ENCODE assay signal across 26 mouse cellular contexts in genomic region chr12:29606221-29606620, GRCm38 (mm10).
DNase-seq lines count a peak whose midpoint lies in the region; TF ChIP-seq lines count a peak whose summit lies in the region.
"Had no signal": no experiment of that assay in that cellular context is flagged by ENCODE, and none has a peak within 500 bp of the region (broad histone marks: within the 10 kb centered on the region; RNA-seq: fewer than 3 reads in every experiment).

No protein-coding gene starts in this region.

- peaks cover 24% of the 10 kb centered on the region for H3K4me1 ChIP-seq in cortical plate, adult 2 months (ENCODE audit: control insufficient read depth, insufficient read depth, low read length)
- H3K4me1 ChIP-seq: embryonic facial prominence, embryonic 10.5 days; embryonic facial prominence, embryonic 15.5 days; forebrain, embryonic 13.5 days; heart, embryonic 10.5 days; heart, embryonic 15.5 days; limb, embryonic 13.5 days; lung, embryonic 15.5 days; megakaryocyte, embryonic 14.5 days; midbrain, embryonic 12.5 days had no signal

- intact Hi-C loops in heart, postnatal 25 days (cut with DNase I): no loop called here

- TF ChIP-seq CTCF in cortical plate, adult 2 months (IDR thresholded peaks at IDR 0.05; ENCODE audit: extremely low read depth, insufficient read depth, low read length): no peak

- H3K27ac ChIP-seq in cortical plate, adult 2 months (ENCODE audit: insufficient read depth, low read length): peak overlapping the region; percentile 36; the same call in 1 of the 2 replicates
- H3K27ac ChIP-seq: embryonic facial prominence, embryonic 10.5 days; embryonic facial prominence, embryonic 15.5 days; forebrain, embryonic 13.5 days; heart, embryonic 10.5 days; heart, embryonic 15.5 days; hindbrain, embryonic 13.5 days; kidney, postnatal 0 days; limb, embryonic 13.5 days; lung, embryonic 15.5 days; midbrain, embryonic 12.5 days had no signal

- peak; percentile 44 to 45 for DNase-seq in frontal cortex, postnatal 36 days (ENCODE audit: low spot score in 2 of 2)
- DNase-seq in frontal cortex, postnatal 14 days (ENCODE audit: low spot score in 2 of 2): no peak
- DNase-seq in right cerebral cortex, adult 18-20 months: peak; percentile 43
- DNase-seq in right cerebral cortex, postnatal 36 days (ENCODE audit: low spot score in 2 of 2): no peak
- peak; percentile 60 for DNase-seq in telencephalon, adult 2 months (ENCODE audit: low read depth, low spot score)
- no peak for DNase-seq in heart, postnatal 25 days (ENCODE audit: low spot score)
- DNase-seq: adrenal gland, postnatal 36 days; cerebellum, adult 2 months; cerebellum, postnatal 14 days; gastrocnemius, postnatal 10 days; heart, postnatal 4 days; kidney, adult 8-10 months; kidney, postnatal 4 days; lung, postnatal 36 days had no signal

- no peak overlapping the region for H3K4me3 ChIP-seq in cortical plate, adult 2 months (ENCODE audit: insufficient read depth, low read length)
- H3K4me3 ChIP-seq: embryonic facial prominence, embryonic 10.5 days; embryonic facial prominence, embryonic 15.5 days; forebrain, embryonic 13.5 days; heart, embryonic 10.5 days; heart, embryonic 15.5 days; hindbrain, embryonic 13.5 days; limb, embryonic 13.5 days; lung, embryonic 15.5 days; megakaryocyte, embryonic 14.5 days; midbrain, embryonic 12.5 days had no signal

- no peak for TF ChIP-seq POLR2A in cortical plate, adult 2 months (IDR thresholded peaks at IDR 0.05; ENCODE audit: extremely low read depth, insufficient read depth, low read length)

Comparison
In these comparisons a context has a peak if more than half of its experiments do, and no peak if none do; other contexts are left out.
1. DNase-seq: peak in frontal cortex, postnatal 36 days (2 of 2), right cerebral cortex, adult 18-20 months (single experiment) and telencephalon, adult 2 months (single experiment); none in frontal cortex, postnatal 14 days (0 of 2), right cerebral cortex, postnatal 36 days (0 of 2) and heart, postnatal 25 days (single experiment).